Mouse (Mus musculus): ENCODE results near the gene Astn1.

DNA sequence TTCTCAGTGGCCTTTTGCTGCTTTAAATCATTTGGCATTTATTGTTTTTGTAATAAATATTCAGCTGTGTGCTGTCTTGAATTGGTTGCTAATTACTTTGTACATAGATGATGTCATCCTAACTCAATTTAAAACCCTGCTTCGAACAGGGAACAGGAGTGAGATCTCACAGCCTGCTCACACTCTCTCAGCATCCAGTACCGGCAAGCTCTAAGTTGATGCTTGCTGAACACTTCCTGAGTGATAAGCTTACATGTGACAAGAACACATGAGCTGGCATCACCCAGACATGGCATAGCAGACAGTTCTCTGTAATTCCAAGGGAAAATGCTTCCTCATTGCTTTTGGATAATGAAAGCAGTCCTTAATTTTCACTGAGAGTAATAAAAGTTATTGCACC, 38.8 kb downstream of the Astn1 start:
- TF ChIP-seq CTCF (IDR thresholded peaks at IDR 0.05; ENCODE audit: low read depth) (no peak), EP300 (IDR thresholded peaks at IDR 0.05; ENCODE audit: low read depth) (no peak)
